Mouse (Mus musculus): ENCODE results near the gene Nrf1.

DNA sequence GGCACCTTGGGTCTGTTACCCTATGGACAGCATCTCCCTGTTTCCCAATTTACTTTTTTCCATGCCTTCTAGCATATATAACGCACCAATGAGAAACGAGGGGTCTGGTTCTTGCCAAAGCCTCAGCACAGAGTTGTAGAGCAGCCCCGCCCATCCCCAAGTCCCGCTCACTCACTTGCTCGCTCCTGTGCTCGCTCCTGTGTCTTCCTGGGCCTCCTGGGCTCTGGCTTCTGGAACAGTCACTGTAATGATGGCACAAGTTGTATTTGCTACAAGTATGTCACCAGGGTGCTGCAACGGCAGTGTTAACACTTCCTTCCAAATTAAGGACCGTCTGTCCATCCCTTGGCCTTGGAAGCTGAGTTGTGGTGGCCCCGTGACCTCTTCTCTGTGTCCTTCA is 49.6 kb upstream of the Nrf1 start:
- TF ChIP-seq CTCF (IDR thresholded peaks at IDR 0.05; ENCODE audit: low read depth, low read length): no peak
- no peak for TF ChIP-seq EP300 (IDR thresholded peaks at IDR 0.05; ENCODE audit: insufficient read depth, low read depth, low read length)

All from ES-Bruce4 (cell line).